Mouse (Mus musculus): ENCODE results near the gene Dydc2. TPM values are rescaled to one million over a fixed set of nuclear protein-coding genes. Genes with fewer than 3 reads are reported as not detected.

The Dydc2 gene
- polyA plus RNA-seq, 1 experiment from 2014 or later: 1.7 TPM

- H3K9ac ChIP-seq (replicated peaks; ENCODE audit: low read depth): no peak overlapping the region
- no peak overlapping the region for H3K27ac ChIP-seq (ENCODE audit: low read length)
- DNase-seq (ENCODE audit: low spot score) (no peak), ATAC-seq (no peak)
- H3K9me3 ChIP-seq (ENCODE audit: low read length): no peaks in the 10 kb centered on the region
- no peaks in the 10 kb centered on the region for H3K36me3 ChIP-seq (ENCODE audit: insufficient read depth, low read length)
- H3K4me3 ChIP-seq (ENCODE audit: low read depth, low read length): no peak overlapping the region
- no peaks in the 10 kb centered on the region for H3K27me3 ChIP-seq (replicated peaks; ENCODE audit: insufficient read depth, low read length)
- no peaks in the 10 kb centered on the region; the same call in 1 of the 2 replicates for H3K4me1 ChIP-seq (ENCODE audit: insufficient read depth, low read depth, low read length)
- no peak for TF ChIP-seq EP300 (IDR thresholded peaks at IDR 0.05)
- TF ChIP-seq CTCF (IDR thresholded peaks at IDR 0.05): no peak
- no peak overlapping the region for H3K4me2 ChIP-seq (replicated peaks; ENCODE audit: low read depth, low read length)
- WGBS: 65% methylated on average over 5 of the region's 5 CpGs
Observed at GRCm38 (mm10) chr14:41014701-41015240, 54.2 kb downstream of the Dydc2 start.

DNA sequence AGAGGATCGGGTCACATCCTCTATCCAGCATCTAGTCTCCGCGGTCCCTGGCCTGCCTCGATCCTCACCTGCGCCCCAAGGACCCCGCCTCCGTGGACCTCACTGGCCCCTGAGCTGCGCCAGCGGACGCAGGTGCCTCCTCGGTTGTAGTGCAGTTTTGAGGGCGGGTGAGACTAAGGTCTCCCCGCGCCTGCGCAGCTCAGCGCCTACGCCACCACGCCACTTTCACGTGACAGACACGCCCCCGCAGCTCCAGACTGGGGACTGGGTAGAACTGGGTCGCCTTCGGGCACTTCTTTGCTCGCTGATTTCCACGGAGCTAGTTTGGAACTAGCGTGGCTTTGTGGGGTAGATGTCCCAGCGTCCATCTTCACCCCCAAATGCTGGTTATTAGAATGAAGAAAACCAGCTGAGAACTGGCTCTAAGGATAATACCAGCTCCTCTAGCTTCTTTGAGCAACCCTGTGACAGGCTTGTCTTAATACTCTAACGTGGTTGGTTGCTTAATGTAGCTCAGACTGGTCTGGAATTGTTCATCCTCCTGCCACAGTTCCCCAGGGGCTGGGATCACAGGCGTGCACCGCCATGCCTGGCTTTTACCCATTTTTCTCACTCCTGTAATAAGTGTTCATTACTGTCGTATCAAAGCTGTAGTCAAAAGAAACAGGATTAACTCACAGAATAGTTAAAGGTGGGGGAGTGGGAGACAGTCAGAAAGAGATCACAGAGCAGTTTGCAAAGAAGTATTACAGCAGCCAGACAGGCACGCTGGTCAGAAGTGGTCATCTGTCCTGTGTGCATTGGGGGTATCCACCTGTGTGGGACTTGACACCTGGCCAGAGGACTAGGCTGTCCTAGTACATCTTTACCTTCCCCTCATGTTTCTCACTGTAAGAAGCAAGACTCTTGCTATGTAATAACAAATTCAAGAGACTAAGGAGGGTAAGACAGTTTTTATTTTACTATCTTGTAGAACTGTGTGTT, 55.1 kb downstream of the Dydc2 start, which contains the start of gene Fam213a:
Gene Fam213a, minus strand, starts transcription at position 159 of the 984 bp plus-strand sequence.
- H3K9ac ChIP-seq (replicated peaks; ENCODE audit: low read depth): peak within 1 kb of the TSS; percentile 46
- DNase-seq (ENCODE audit: low spot score): peak; percentile 96
- H3K27me3 ChIP-seq (replicated peaks; ENCODE audit: insufficient read depth, low read length): no peaks in the 10 kb centered on the region
- H3K9me3 ChIP-seq (ENCODE audit: low read length): no peaks in the 10 kb centered on the region
- no peaks in the 10 kb centered on the region; the same call in 1 of the 2 replicates for H3K4me1 ChIP-seq (ENCODE audit: insufficient read depth, low read depth, low read length)
- WGBS: 5% methylated on average over 32 of the region's 32 CpGs
- H3K4me2 ChIP-seq (replicated peaks; ENCODE audit: low read depth, low read length): peak within 1 kb of the TSS; percentile 89
- no peaks in the 10 kb centered on the region for H3K36me3 ChIP-seq (ENCODE audit: insufficient read depth, low read length)
- peak within 1 kb of the TSS; percentile 15; the same call in 1 of the 2 replicates for H3K27ac ChIP-seq (ENCODE audit: low read length)
- TF ChIP-seq CTCF (IDR thresholded peaks at IDR 0.05) (no peak), EP300 (IDR thresholded peaks at IDR 0.05) (no peak)
- H3K4me3 ChIP-seq (ENCODE audit: low read depth, low read length): peak within 1 kb of the TSS; percentile 55
- ATAC-seq: peak; percentile 99

DNA sequence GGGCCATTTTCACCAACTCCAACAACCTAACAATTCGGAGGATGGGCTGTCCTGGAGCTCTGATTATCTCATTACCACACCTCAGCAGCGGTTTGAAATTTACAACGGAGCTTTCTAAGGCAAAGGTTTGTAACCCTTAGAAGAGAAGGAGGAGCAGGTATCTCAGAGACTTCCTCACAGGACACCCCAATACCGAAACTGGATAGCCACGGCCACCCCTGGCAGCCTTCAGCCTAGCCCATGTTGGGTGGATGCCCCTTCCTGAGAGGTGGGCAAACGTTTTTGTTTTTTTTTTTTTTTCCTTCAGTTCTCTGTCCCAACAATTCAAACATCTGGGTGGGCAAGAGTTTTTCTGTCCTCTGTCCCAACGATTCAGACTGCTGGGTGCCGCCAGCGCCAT, 55.9 kb downstream of the Dydc2 start:
- Histone ChIP-seq H3K27me3 (replicated peaks; ENCODE audit: insufficient read depth, low read length) (no peaks in the 10 kb centered on the region), H3K36me3 (ENCODE audit: insufficient read depth, low read length) (no peaks in the 10 kb centered on the region), H3K4me3 (ENCODE audit: low read depth, low read length) (peak overlapping the region; percentile 55), H3K27ac (ENCODE audit: low read length) (no peak overlapping the region), H3K4me1 (ENCODE audit: insufficient read depth, low read depth, low read length) (peaks cover 4% of the 10 kb centered on the region; the same call in 1 of the 2 replicates), H3K9ac (replicated peaks; ENCODE audit: low read depth) (peak overlapping the region; percentile 46), H3K9me3 (ENCODE audit: low read length) (no peaks in the 10 kb centered on the region), H3K4me2 (replicated peaks; ENCODE audit: low read depth, low read length) (peak overlapping the region; percentile 89)
- 13% methylated on average over 9 of the region's 9 CpGs for WGBS
- ATAC-seq: no peak
- DNase-seq (ENCODE audit: low spot score): no peak
- TF ChIP-seq CTCF (IDR thresholded peaks at IDR 0.05) (no peak), EP300 (IDR thresholded peaks at IDR 0.05) (no peak)

GRCm38 (mm10) chr14:41011916-41012315, 57.1 kb downstream of the Dydc2 start:
- no peak overlapping the region for H3K4me2 ChIP-seq (replicated peaks; ENCODE audit: low read depth, low read length)
- H3K4me1 ChIP-seq (ENCODE audit: insufficient read depth, low read depth, low read length): peaks cover 11% of the 10 kb centered on the region; the same call in 1 of the 2 replicates
- ATAC-seq: no peak
- no peaks in the 10 kb centered on the region for H3K9me3 ChIP-seq (ENCODE audit: low read length)
- no peak for TF ChIP-seq CTCF (IDR thresholded peaks at IDR 0.05)
- no peak for DNase-seq (ENCODE audit: low spot score)
- no peaks in the 10 kb centered on the region for H3K27me3 ChIP-seq (replicated peaks; ENCODE audit: insufficient read depth, low read length)
- no peak overlapping the region for H3K4me3 ChIP-seq (ENCODE audit: low read depth, low read length)
- no peak overlapping the region for H3K9ac ChIP-seq (replicated peaks; ENCODE audit: low read depth)
- H3K27ac ChIP-seq (ENCODE audit: low read length): no peak overlapping the region
- WGBS: 66% methylated on average over 3 of the region's 3 CpGs
- H3K36me3 ChIP-seq (ENCODE audit: insufficient read depth, low read length): no peaks in the 10 kb centered on the region

DNA sequence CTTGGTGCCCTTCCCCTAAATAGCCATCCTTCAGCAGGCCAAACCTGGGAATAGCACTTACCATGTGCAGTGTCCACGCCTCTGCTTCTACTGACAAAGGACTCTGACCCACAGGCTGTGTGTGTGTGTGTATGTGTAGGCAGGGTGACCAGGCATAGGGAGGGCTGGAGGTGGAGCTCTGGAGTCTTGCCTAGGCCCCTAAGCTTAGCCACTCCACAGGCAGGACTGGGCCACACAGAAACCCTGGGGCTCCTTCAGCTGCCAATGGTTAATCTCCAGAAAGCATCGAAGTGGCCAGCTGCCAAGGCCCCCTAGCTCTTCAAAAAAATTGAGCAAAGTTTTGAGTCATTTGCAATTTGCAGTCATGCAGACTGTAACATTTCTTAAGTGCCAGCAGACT, 60.9 kb downstream of the Dydc2 start:
- ATAC-seq: peak; percentile 88
- no peak overlapping the region for H3K4me3 ChIP-seq (ENCODE audit: low read depth, low read length)
- DNase-seq (ENCODE audit: low spot score): peak; percentile 69
- WGBS: 18% methylated on average over 2 of the region's 2 CpGs
- no peak overlapping the region for H3K9ac ChIP-seq (replicated peaks; ENCODE audit: low read depth)
- H3K9me3 ChIP-seq (ENCODE audit: low read length): no peaks in the 10 kb centered on the region
- H3K4me2 ChIP-seq (replicated peaks; ENCODE audit: low read depth, low read length): no peak overlapping the region
- H3K27me3 ChIP-seq (replicated peaks; ENCODE audit: insufficient read depth, low read length): no peaks in the 10 kb centered on the region
- peaks cover 11% of the 10 kb centered on the region; the same call in 1 of the 2 replicates for H3K4me1 ChIP-seq (ENCODE audit: insufficient read depth, low read depth, low read length)
- no peak for TF ChIP-seq CTCF (IDR thresholded peaks at IDR 0.05)
- H3K27ac ChIP-seq (ENCODE audit: low read length): 0 out of 2 replicates have a peak overlapping the region, but pooled peaks have one; percentile 0
- no peaks in the 10 kb centered on the region for H3K36me3 ChIP-seq (ENCODE audit: insufficient read depth, low read length)

DNA sequence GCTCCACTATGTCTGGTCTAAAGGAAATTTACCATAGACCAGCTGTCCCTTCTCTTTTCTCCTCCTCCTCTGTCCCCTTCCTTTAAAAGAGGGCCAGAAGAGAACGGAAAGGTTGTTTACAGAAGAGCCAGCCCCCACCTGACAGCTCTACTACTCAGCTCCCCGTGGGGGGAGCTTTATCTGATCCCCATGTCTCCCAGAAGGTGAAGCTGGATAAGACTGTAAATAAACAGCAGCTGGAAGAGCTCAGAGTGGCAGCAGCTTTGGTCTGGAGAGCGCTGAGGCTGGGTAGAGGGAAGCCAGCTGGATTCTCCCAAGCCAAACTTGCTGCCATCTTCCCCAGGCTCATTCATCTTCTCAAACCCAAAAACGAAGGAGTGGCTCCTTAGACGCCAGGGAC, 61.4 kb downstream of the Dydc2 start:
- no peaks in the 10 kb centered on the region for H3K9me3 ChIP-seq (ENCODE audit: low read length)
- peak; percentile 75 for DNase-seq (ENCODE audit: low spot score)
- peaks cover 11% of the 10 kb centered on the region; the same call in 1 of the 2 replicates for H3K4me1 ChIP-seq (ENCODE audit: insufficient read depth, low read depth, low read length)
- H3K4me3 ChIP-seq (ENCODE audit: low read depth, low read length): no peak overlapping the region
- no peaks in the 10 kb centered on the region for H3K36me3 ChIP-seq (ENCODE audit: insufficient read depth, low read length)
- 18% methylated on average over 5 of the region's 5 CpGs for WGBS
- TF ChIP-seq EP300 (IDR thresholded peaks at IDR 0.05): peak; percentile 54
- TF ChIP-seq CTCF (IDR thresholded peaks at IDR 0.05): no peak
- ATAC-seq: peak; percentile 81
- H3K27me3 ChIP-seq (replicated peaks; ENCODE audit: insufficient read depth, low read length): no peaks in the 10 kb centered on the region
- no peak overlapping the region for H3K4me2 ChIP-seq (replicated peaks; ENCODE audit: low read depth, low read length)
- H3K27ac ChIP-seq (ENCODE audit: low read length): 0 out of 2 replicates have a peak overlapping the region, but pooled peaks have one; percentile 0
- H3K9ac ChIP-seq (replicated peaks; ENCODE audit: low read depth): no peak overlapping the region

Measured in lung, postnatal 0 days (tissue).